Mouse (Mus musculus) hindbrain, embryonic 10.5 days (tissue): ENCODE results near the gene Bcl11a. TPM values are rescaled to one million over a fixed set of nuclear protein-coding genes. Genes with fewer than 3 reads are reported as not detected.

ENCODE experiments used
- DNase-seq: peaks from one replicate; pipeline ENCODE4 v3.0.0-alpha.2; 2017; ENCODE audit warnings: low spot score
- H3K27ac ChIP-seq: fragments of 300-500 bp; sonication (generic); 2 replicates; pipeline ENCODE4 v1.5.1; 2016; ENCODE audit warnings: mild to moderate bottlenecking, moderate library complexity
- H3K27me3 ChIP-seq: fragments of 300-500 bp; sonication (generic); 2 replicates; pipeline ENCODE4 v1.6.1; 2016; ENCODE audit warnings: mild to moderate bottlenecking; ENCODE audit not compliant: poor library complexity, insufficient read depth, severe bottlenecking
- H3K36me3 ChIP-seq: fragments of 300-500 bp; sonication (generic); 2 replicates; pipeline ENCODE4 v1.6.1; 2016; ENCODE audit warnings: mild to moderate bottlenecking, moderate library complexity
- H3K4me1 ChIP-seq: fragments of 300-500 bp; sonication (generic); replicated peaks from 2 replicates; pipeline ENCODE4 v1.6.1; 2016; ENCODE audit warnings: mild to moderate bottlenecking
- H3K4me3 ChIP-seq: fragments of 300-500 bp; sonication (generic); 2 replicates; pipeline ENCODE4 v1.5.1; 2016; ENCODE audit warnings: mild to moderate bottlenecking, moderate library complexity
- H3K9me3 ChIP-seq: fragments of 300-500 bp; sonication (generic); 2 replicates; pipeline ENCODE4 v1.6.1; 2016; ENCODE audit warnings: mild to moderate bottlenecking, moderate library complexity
- WGBS: fragments of 180-500 bp; shearing (Covaris S2); methylation state at CpG from one replicate; pipeline ENCODE4 v1.1.7; 2016; 5-methylcytosine and 5-hydroxymethylcytosine counted together
- polyA plus RNA-seq: library from polyadenylated mRNA; unstranded; fragments of >200 nt; fragmentation: Nextera tagmentation; extraction: Ambion mirVana; gene quantifications from 2 replicates; pipeline ENCODE4 v1.2.1, GENCODE M21; 2016

Gene Bcl11a
- polyA plus RNA-seq, 1 experiment from 2014 or later: 54.9 TPM

- Histone ChIP-seq H3K4me1 (peaks cover 6% of the 10 kb centered on the region; the same call in 1 of the 2 replicates), H3K4me3 (no peak overlapping the region), H3K36me3 (no peaks in the 10 kb centered on the region), H3K27ac (no peak overlapping the region), H3K9me3 (no peaks in the 10 kb centered on the region), H3K27me3 (peaks cover 7% of the 10 kb centered on the region)
- WGBS: 90% methylated on average over 3 of the region's 3 CpGs
- no peak for DNase-seq
These were observed 112.6 kb downstream of the Bcl11a start for GRCm38 (mm10) chr11:24190411-24190810.

GRCm38 (mm10) chr11:24196460-24197190 lies 118.8 kb downstream of the Bcl11a start:
- Histone ChIP-seq H3K4me1 (peaks cover 36% of the 10 kb centered on the region), H3K9me3 (no peaks in the 10 kb centered on the region), H3K27me3 (peaks cover 32% of the 10 kb centered on the region), H3K4me3 (no peak overlapping the region), H3K36me3 (no peaks in the 10 kb centered on the region), H3K27ac (no peak overlapping the region)
- WGBS: 81% methylated on average over 4 of the region's 4 CpGs
- DNase-seq: no peak

GRCm38 (mm10) chr11:24197424-24197823 lies 119.6 kb downstream of the Bcl11a start:
- no peak for DNase-seq
- no peaks in the 10 kb centered on the region for H3K36me3 ChIP-seq
- 73% methylated on average over 1 of the region's 1 CpGs for WGBS
- H3K27me3 ChIP-seq: peaks cover 34% of the 10 kb centered on the region
- H3K9me3 ChIP-seq: no peaks in the 10 kb centered on the region
- peaks cover 44% of the 10 kb centered on the region for H3K4me1 ChIP-seq
- H3K4me3 ChIP-seq: no peak overlapping the region
- no peak overlapping the region for H3K27ac ChIP-seq

GRCm38 (mm10) chr11:24199560-24199959 lies 121.7 kb downstream of the Bcl11a start:
- Histone ChIP-seq H3K36me3 (no peaks in the 10 kb centered on the region), H3K4me1 (peaks cover 65% of the 10 kb centered on the region), H3K4me3 (no peak overlapping the region), H3K27me3 (peaks cover 40% of the 10 kb centered on the region), H3K9me3 (no peaks in the 10 kb centered on the region), H3K27ac (no peak overlapping the region)
- 87% methylated on average over 3 of the region's 3 CpGs for WGBS
- no peak for DNase-seq

GRCm38 (mm10) chr11:24200310-24200709 lies 122.5 kb downstream of the Bcl11a start:
- 74% methylated on average over 5 of the region's 5 CpGs for WGBS
- no peaks in the 10 kb centered on the region for H3K36me3 ChIP-seq
- no peaks in the 10 kb centered on the region for H3K9me3 ChIP-seq
- H3K27me3 ChIP-seq: peaks cover 48% of the 10 kb centered on the region
- H3K27ac ChIP-seq: no peak overlapping the region
- H3K4me1 ChIP-seq: peaks cover 60% of the 10 kb centered on the region
- DNase-seq: no peak
- H3K4me3 ChIP-seq: no peak overlapping the region

- peaks cover 57% of the 10 kb centered on the region for H3K27me3 ChIP-seq
- peaks cover 60% of the 10 kb centered on the region for H3K4me1 ChIP-seq
- no peak overlapping the region for H3K4me3 ChIP-seq
- H3K36me3 ChIP-seq: no peaks in the 10 kb centered on the region
- 80% methylated on average over 4 of the region's 4 CpGs for WGBS
- no peaks in the 10 kb centered on the region for H3K9me3 ChIP-seq
- no peak for DNase-seq
- H3K27ac ChIP-seq: 0 out of 2 replicates have a peak overlapping the region, but pooled peaks have one; percentile 23
These were observed 123.4 kb downstream of the Bcl11a start for GRCm38 (mm10) chr11:24201223-24201622.

- Histone ChIP-seq H3K4me3 (peak overlapping the region; percentile 23), H3K36me3 (no peaks in the 10 kb centered on the region), H3K9me3 (no peaks in the 10 kb centered on the region), H3K27me3 (peaks cover 73% of the 10 kb centered on the region), H3K4me1 (peaks cover 49% of the 10 kb centered on the region), H3K27ac (peak overlapping the region; percentile 81)
- peak; percentile 73 for DNase-seq
- 11% methylated on average over 7 of the region's 7 CpGs for WGBS
These were observed 124.9 kb downstream of the Bcl11a start for GRCm38 (mm10) chr11:24202641-24203361.

GRCm38 (mm10) chr11:24203489-24203888 lies 125.6 kb downstream of the Bcl11a start:
- peaks cover 45% of the 10 kb centered on the region for H3K4me1 ChIP-seq
- WGBS: 95% methylated on average over 1 of the region's 1 CpGs
- H3K27ac ChIP-seq: peak overlapping the region; percentile 81
- 0 out of 2 replicates have a peak overlapping the region, but pooled peaks have one; percentile 23 for H3K4me3 ChIP-seq
- no peak for DNase-seq
- peaks cover 78% of the 10 kb centered on the region for H3K27me3 ChIP-seq
- H3K36me3 ChIP-seq: no peaks in the 10 kb centered on the region
- no peaks in the 10 kb centered on the region for H3K9me3 ChIP-seq

- DNase-seq: peak; percentile 48
- peaks cover 28% of the 10 kb centered on the region for H3K4me1 ChIP-seq
- no peaks in the 10 kb centered on the region for H3K36me3 ChIP-seq
- 41% methylated on average over 6 of the region's 6 CpGs for WGBS
- H3K27me3 ChIP-seq: peaks cover 51% of the 10 kb centered on the region
- peak overlapping the region; percentile 71 for H3K27ac ChIP-seq
- no peaks in the 10 kb centered on the region for H3K9me3 ChIP-seq
- no peak overlapping the region for H3K4me3 ChIP-seq
These were observed 131.1 kb downstream of the Bcl11a start for GRCm38 (mm10) chr11:24208951-24209351.

- H3K27ac ChIP-seq: no peak overlapping the region
- 58% methylated on average over 3 of the region's 3 CpGs for whole genome bisulfite sequencing
- H3K4me1 ChIP-seq: peaks cover 11% of the 10 kb centered on the region
- no peak overlapping the region for H3K4me3 ChIP-seq
- no peaks in the 10 kb centered on the region for H3K9me3 ChIP-seq
- H3K27me3 ChIP-seq: peaks cover 2% of the 10 kb centered on the region; the same call in 1 of the 2 replicates
- peak; percentile 25 for DNase-seq
- H3K36me3 ChIP-seq: no peaks in the 10 kb centered on the region
These were observed 136.8 kb downstream of the Bcl11a start for GRCm38 (mm10) chr11:24214509-24215134.

- no peak for DNase-seq
- Histone ChIP-seq H3K9me3 (no peaks in the 10 kb centered on the region), H3K27me3 (peaks cover 2% of the 10 kb centered on the region; the same call in 1 of the 2 replicates), H3K4me1 (no peaks in the 10 kb centered on the region), H3K27ac (no peak overlapping the region), H3K4me3 (no peak overlapping the region), H3K36me3 (no peaks in the 10 kb centered on the region)
- 90% methylated on average over 6 of the region's 6 CpGs for WGBS
These were observed 140.0 kb downstream of the Bcl11a start for GRCm38 (mm10) chr11:24217741-24218333.

- no peak for DNase-seq
These were observed 143.9 kb downstream of the Bcl11a start for GRCm38 (mm10) chr11:24221601-24222307.

More at GRCm38 (mm10) chr11:24221601-24222307, 143.9 kb downstream of the Bcl11a start:
- Histone ChIP-seq H3K4me1 (no peaks in the 10 kb centered on the region), H3K36me3 (no peaks in the 10 kb centered on the region), H3K27me3 (no peaks in the 10 kb centered on the region), H3K4me3 (no peak overlapping the region), H3K9me3 (no peaks in the 10 kb centered on the region), H3K27ac (no peak overlapping the region)
- 83% methylated on average over 4 of the region's 4 CpGs for WGBS
